17 mouse cellular contexts compared by ENCODE assay signal in the genomic region with DNA sequence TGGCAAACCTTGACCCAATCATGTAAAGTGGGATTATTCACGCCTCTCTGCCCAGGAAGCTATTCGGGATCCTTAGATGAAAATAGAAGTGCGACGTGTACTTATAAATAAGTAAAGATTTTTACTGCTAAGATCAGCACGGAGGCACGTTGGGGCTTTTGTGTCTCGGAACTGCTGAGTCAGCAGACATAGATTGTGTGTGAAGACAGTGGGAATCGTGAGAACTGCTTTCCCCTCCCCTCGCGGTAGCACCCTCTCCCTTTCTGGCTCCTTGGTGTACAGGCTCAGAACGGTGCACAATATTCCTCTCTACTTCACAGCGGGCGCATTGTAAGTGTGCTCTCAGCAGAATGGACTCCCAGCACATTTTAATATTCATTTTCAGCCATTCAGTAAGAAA.
DNase-seq lines count a peak whose midpoint lies in the region; ATAC-seq and TF ChIP-seq lines count a peak whose summit lies in the region.
"Had no signal": no experiment of that assay in that cellular context is flagged by ENCODE, and none has a peak within 500 bp of the region (broad histone marks: within the 10 kb centered on the region; RNA-seq: fewer than 3 reads in every experiment).

No protein-coding gene starts in this region.

- no peak overlapping the region for H3K27ac ChIP-seq in embryonic facial prominence, embryonic 14.5 days (replicated peaks; ENCODE audit: low read depth, low read length)
- no peak overlapping the region for H3K27ac ChIP-seq in embryonic facial prominence, embryonic 10.5 days (replicated peaks)
- no peak overlapping the region for H3K27ac ChIP-seq in lung, embryonic 14.5 days (ENCODE audit: low read depth)
- H3K27ac ChIP-seq in hindbrain, embryonic 16.5 days (ENCODE audit: low read depth, low read length), result no peak overlapping the region
- H3K27ac ChIP-seq in layer of hippocampus, adult 2 months, result no peak overlapping the region
- H3K27ac ChIP-seq: heart, embryonic 13.5 days; liver, embryonic 12.5 days; stomach, embryonic 15.5 days had no signal

- ATAC-seq in embryonic facial prominence, embryonic 14.5 days (ENCODE audit: low read depth), result no peak
- ATAC-seq in lung, embryonic 14.5 days (ENCODE audit: insufficient read depth), result no peak
- 0 out of 2 replicates have a peak, but pooled peaks have one; percentile 67 for ATAC-seq in hindbrain, embryonic 16.5 days
- ATAC-seq in monocyte, adult 5-6 weeks (replicated peaks; ENCODE audit: insufficient number of reproducible peaks, low FRiP score, low TSS enrichment, poor library complexity, severe bottlenecking), result no peak
- ATAC-seq: liver, embryonic 12.5 days; Patski had no signal

- H3K4me3 ChIP-seq in embryonic facial prominence, embryonic 14.5 days (ENCODE audit: low read depth, low read length), result no peak overlapping the region
- H3K4me3 ChIP-seq in embryonic facial prominence, embryonic 10.5 days, result no peak overlapping the region
- H3K4me3 ChIP-seq in lung, embryonic 14.5 days (ENCODE audit: low read depth, low read length), result no peak overlapping the region
- no peak overlapping the region for H3K4me3 ChIP-seq in hindbrain, embryonic 16.5 days (ENCODE audit: low read length)
- no peak overlapping the region for H3K4me3 ChIP-seq in layer of hippocampus, adult 2 months
- H3K4me3 ChIP-seq: heart, embryonic 13.5 days; liver, embryonic 12.5 days; stomach, embryonic 15.5 days had no signal

- no peak for TF ChIP-seq CTCF in lung, embryonic 14.5 days (IDR thresholded peaks at IDR 0.05; ENCODE audit: low read depth)
- no peak for TF ChIP-seq CTCF in layer of hippocampus, adult 2 months (conservative IDR thresholded peaks at IDR 0.05)

- H3K4me1 ChIP-seq in embryonic facial prominence, embryonic 14.5 days (ENCODE audit: control insufficient read depth, insufficient read depth, low read length), result no peaks in the 10 kb centered on the region
- peaks cover 8% of the 10 kb centered on the region for H3K4me1 ChIP-seq in embryonic facial prominence, embryonic 10.5 days
- no peaks in the 10 kb centered on the region for H3K4me1 ChIP-seq in lung, embryonic 14.5 days (ENCODE audit: insufficient read depth)
- peaks cover 3% of the 10 kb centered on the region; the same call in 1 of the 2 replicates for H3K4me1 ChIP-seq in hindbrain, embryonic 16.5 days (ENCODE audit: control insufficient read depth, insufficient read depth, low read depth, low read length)
- H3K4me1 ChIP-seq: liver, embryonic 12.5 days; stomach, embryonic 15.5 days had no signal

- DNase-seq in embryonic facial prominence, embryonic 14.5 days (ENCODE audit: low spot score), result peak; percentile 24
- no peak for DNase-seq in embryonic facial prominence, embryonic 10.5 days (ENCODE audit: low spot score)
- peak; percentile 6 for DNase-seq in lung, embryonic 14.5 days
- no peak for DNase-seq in lung, postnatal 4 days
- DNase-seq in retina, embryonic 14.5 days (ENCODE audit: low spot score), result peak; percentile 63
- DNase-seq in layer of hippocampus, adult 2 months (ENCODE audit: low spot score in 2 of 2), result no peak
- DNase-seq: cerebellum, adult 11 months; heart, postnatal 4 days; kidney, adult 18-20 months; kidney, postnatal 14 days; left cerebral cortex, postnatal 4 days had no signal

- 69% methylated on average over 13 of the region's 13 CpGs for WGBS in embryonic facial prominence, embryonic 14.5 days
- WGBS in embryonic facial prominence, embryonic 10.5 days, result 85% methylated on average over 13 of the region's 13 CpGs
- 69% methylated on average over 13 of the region's 13 CpGs for WGBS in lung, embryonic 14.5 days
- WGBS in hindbrain, embryonic 16.5 days, result 45% methylated on average over 13 of the region's 13 CpGs

- no peaks in the 10 kb centered on the region for H3K27me3 ChIP-seq in embryonic facial prominence, embryonic 14.5 days (replicated peaks; ENCODE audit: control insufficient read depth, insufficient read depth, low read length)
- H3K27me3 ChIP-seq in embryonic facial prominence, embryonic 10.5 days (replicated peaks; ENCODE audit: low read depth, poor library complexity, severe bottlenecking), result no peaks in the 10 kb centered on the region
- H3K27me3 ChIP-seq in lung, embryonic 14.5 days (ENCODE audit: insufficient read depth, low read length), result no peaks in the 10 kb centered on the region
- no peaks in the 10 kb centered on the region for H3K27me3 ChIP-seq in hindbrain, embryonic 16.5 days (replicated peaks; ENCODE audit: control insufficient read depth, insufficient read depth, low read length)
- H3K27me3 ChIP-seq: heart, embryonic 13.5 days; liver, embryonic 12.5 days; Patski; stomach, embryonic 15.5 days had no signal

- no peaks in the 10 kb centered on the region for H3K9me3 ChIP-seq in embryonic facial prominence, embryonic 14.5 days (ENCODE audit: control insufficient read depth, low read length)
- no peaks in the 10 kb centered on the region for H3K9me3 ChIP-seq in embryonic facial prominence, embryonic 10.5 days
- no peaks in the 10 kb centered on the region for H3K9me3 ChIP-seq in lung, embryonic 14.5 days (ENCODE audit: low read depth, low read length)
- no peaks in the 10 kb centered on the region for H3K9me3 ChIP-seq in hindbrain, embryonic 16.5 days (ENCODE audit: control insufficient read depth, low read length)
- H3K9me3 ChIP-seq: heart, embryonic 13.5 days; liver, embryonic 12.5 days; stomach, embryonic 15.5 days had no signal

- no peak overlapping the region for H3K9ac ChIP-seq in embryonic facial prominence, embryonic 14.5 days (ENCODE audit: low read depth, low read length)
- no peak overlapping the region for H3K9ac ChIP-seq in lung, embryonic 14.5 days
- no peak overlapping the region for H3K9ac ChIP-seq in hindbrain, embryonic 16.5 days (ENCODE audit: low read depth, low read length)
- H3K9ac ChIP-seq: heart, embryonic 13.5 days; liver, embryonic 12.5 days; stomach, embryonic 15.5 days had no signal

- H3K36me3 ChIP-seq in embryonic facial prominence, embryonic 14.5 days (ENCODE audit: control insufficient read depth, insufficient read depth, low read length), result no peaks in the 10 kb centered on the region
- no peaks in the 10 kb centered on the region for H3K36me3 ChIP-seq in embryonic facial prominence, embryonic 10.5 days (replicated peaks)
- H3K36me3 ChIP-seq in lung, embryonic 14.5 days (ENCODE audit: insufficient read depth), result no peaks in the 10 kb centered on the region
- H3K36me3 ChIP-seq in hindbrain, embryonic 16.5 days (ENCODE audit: control insufficient read depth, insufficient read depth, low read length), result no peaks in the 10 kb centered on the region
- H3K36me3 ChIP-seq: heart, embryonic 13.5 days; liver, embryonic 12.5 days; stomach, embryonic 15.5 days had no signal

- no peak overlapping the region for H3K4me2 ChIP-seq in embryonic facial prominence, embryonic 14.5 days (ENCODE audit: low read depth, low read length)
- no peak overlapping the region for H3K4me2 ChIP-seq in lung, embryonic 14.5 days
- H3K4me2 ChIP-seq in hindbrain, embryonic 16.5 days (ENCODE audit: low read length), result peak overlapping the region; percentile 25
- H3K4me2 ChIP-seq: heart, embryonic 13.5 days; liver, embryonic 12.5 days; stomach, embryonic 15.5 days had no signal

Comparison
In these comparisons a context has a peak if more than half of its experiments do, and no peak if none do; other contexts are left out.
1. DNase-seq: peak in embryonic facial prominence, embryonic 14.5 days (single experiment), lung, embryonic 14.5 days (single experiment) and retina, embryonic 14.5 days (single experiment); none in embryonic facial prominence, embryonic 10.5 days (single experiment), lung, postnatal 4 days (0 of 2) and layer of hippocampus, adult 2 months (0 of 2).